Mouse (Mus musculus) hindbrain, embryonic 14.5 days (tissue): ENCODE results near the gene B3galt2. TPM values are rescaled to one million over a fixed set of nuclear protein-coding genes. Genes with fewer than 3 reads are reported as not detected.

Experiments used
- ATAC-seq: fragments of 200-750 bp; cut with Nextera tagmentation; 2 replicates; pipeline ENCODE4 v1.8.0; 2017; ENCODE audit warnings: moderate number of reproducible peaks, mild to moderate bottlenecking, moderate TSS enrichment, moderate library complexity; ENCODE audit not compliant: low FRiP score
- DNase-seq: peaks from one replicate; pipeline ENCODE4 v3.0.0-alpha.2; 2015; ENCODE audit warnings: low spot score
- H3K27ac ChIP-seq: fragments of 300-500 bp; sonication (generic); 2 replicates; pipeline ENCODE4 v1.5.1; 2014; ENCODE audit warnings: mild to moderate bottlenecking, moderate library complexity
- H3K27me3 ChIP-seq: fragments of 300-500 bp; sonication (generic); 2 replicates; pipeline ENCODE4 v1.6.1; 2014; ENCODE audit warnings: mild to moderate bottlenecking, low read length, mixed read lengths; ENCODE audit not compliant: control insufficient read depth, insufficient read depth
- H3K36me3 ChIP-seq: fragments of 300-500 bp; sonication (generic); replicated peaks from 2 replicates; pipeline ENCODE4 v1.6.1; 2014; ENCODE audit not compliant: control insufficient read depth, insufficient read depth
- H3K4me1 ChIP-seq: fragments of 300-500 bp; sonication (generic); replicated peaks from 2 replicates; pipeline ENCODE4 v1.6.1; 2014; ENCODE audit warnings: antibody characterized with exemption, low read length, mixed read lengths; ENCODE audit not compliant: control insufficient read depth, insufficient read depth
- H3K4me2 ChIP-seq: fragments of 300-500 bp; sonication (generic); replicated peaks from 2 replicates; pipeline ENCODE4 v1.6.1; 2014; ENCODE audit warnings: mild to moderate bottlenecking, moderate library complexity
- H3K4me3 ChIP-seq: fragments of 300-500 bp; sonication (generic); replicated peaks from 2 replicates; pipeline ENCODE4 v1.5.1; 2014; ENCODE audit warnings: mild to moderate bottlenecking, low read length
- H3K9ac ChIP-seq: fragments of 300-500 bp; sonication (generic); 2 replicates; pipeline ENCODE4 v1.6.1; 2014
- H3K9me3 ChIP-seq: fragments of 300-500 bp; sonication (generic); 2 replicates; pipeline ENCODE4 v1.6.1; 2016; ENCODE audit warnings: low read length; ENCODE audit not compliant: control insufficient read depth
- WGBS: fragments of 180-500 bp; shearing (Covaris S2); extraction: QIAGEN DNeasy Blood & Tissue Kit; methylation state at CpG from one replicate; pipeline ENCODE4 v1.1.7; 2014; 5-methylcytosine and 5-hydroxymethylcytosine counted together
- polyA plus RNA-seq: library from polyadenylated mRNA; unstranded; fragments of >200 nt; fragmentation: Nextera tagmentation; extraction: Ambion mirVana; gene quantifications from 2 replicates; pipeline ENCODE4 v1.2.1, GENCODE M21; 2014

B3galt2 gene
- 9.4 and 9.7 TPM in 2 replicates for polyA plus RNA-seq

DNA sequence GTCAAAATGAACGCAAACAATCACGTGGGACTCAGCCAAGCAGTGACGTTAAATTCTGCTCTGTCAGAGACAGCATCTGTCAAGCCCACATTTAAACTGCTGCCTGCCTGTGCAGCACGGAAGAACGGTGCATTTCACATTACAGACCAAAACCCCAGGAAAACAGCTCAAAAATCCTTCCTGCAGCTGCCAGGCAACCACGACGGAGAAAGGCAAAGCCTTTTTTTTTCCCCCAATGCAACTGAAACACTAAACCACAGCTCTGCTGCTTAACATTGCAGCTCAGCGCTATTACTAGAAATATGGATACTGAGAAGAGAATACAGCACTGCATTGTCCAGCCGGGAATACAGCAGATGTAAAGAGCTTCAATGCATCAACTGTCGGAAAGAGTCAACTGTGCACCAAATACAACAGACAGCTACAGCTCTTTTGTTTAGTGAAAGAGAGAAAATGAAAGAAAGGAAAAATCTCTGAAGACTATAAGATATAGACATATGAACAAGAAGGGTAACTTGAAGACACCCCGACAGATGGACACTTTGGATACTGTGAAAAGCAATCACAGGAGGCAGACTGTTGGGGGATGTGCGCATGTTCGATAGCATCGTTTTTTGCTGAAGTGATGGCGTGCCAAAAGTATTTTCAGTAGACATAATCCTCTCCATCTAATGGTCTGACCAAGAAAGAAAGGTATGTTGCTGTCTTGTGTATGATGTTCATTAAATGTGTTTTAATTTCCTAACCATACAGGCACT is at the start of gene B3galt2:
Gene B3galt2 (plus strand): TSS at position 15 of the 758 bp plus-strand sequence.
- peaks cover 6% of the 10 kb centered on the region; the same call in 1 of the 2 replicates for H3K4me1 ChIP-seq
- whole genome bisulfite sequencing: 16% methylated on average over 15 of the region's 15 CpGs
- peak within 1 kb of the TSS; percentile 74 for H3K9ac ChIP-seq
- H3K4me3 ChIP-seq: peak within 1 kb of the TSS; percentile 42
- ATAC-seq (peak; percentile 91), DNase-seq (peak; percentile 83)
- peak within 1 kb of the TSS; percentile 94 for H3K27ac ChIP-seq
- peak within 1 kb of the TSS; percentile 52 for H3K4me2 ChIP-seq
- no peaks in the 10 kb centered on the region for H3K36me3 ChIP-seq
- no peaks in the 10 kb centered on the region for H3K9me3 ChIP-seq
- H3K27me3 ChIP-seq: no peaks in the 10 kb centered on the region

DNA sequence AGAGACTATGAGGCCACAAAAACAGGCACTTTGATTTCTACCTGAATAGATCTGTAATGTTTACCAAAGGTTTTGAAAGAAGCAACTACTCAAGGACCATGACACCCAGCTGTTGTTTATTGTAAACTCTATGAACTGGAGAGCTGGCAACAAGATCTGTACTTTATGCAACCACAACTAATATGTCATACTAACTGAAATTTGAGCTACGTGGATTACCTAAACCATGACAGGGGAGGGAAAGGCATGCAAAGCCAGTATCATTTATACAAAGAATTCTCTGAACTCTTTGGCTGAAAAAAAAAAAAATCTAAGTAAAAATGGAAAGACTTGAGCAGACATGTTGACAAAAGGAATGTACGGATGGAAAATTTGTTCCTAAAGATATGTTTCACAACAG is 43.6 kb upstream of the B3galt2 start:
- Histone ChIP-seq H3K27me3 (no peaks in the 10 kb centered on the region), H3K9me3 (no peaks in the 10 kb centered on the region), H3K36me3 (no peaks in the 10 kb centered on the region), H3K4me2 (no peak overlapping the region), H3K27ac (no peak overlapping the region), H3K4me1 (no peaks in the 10 kb centered on the region), H3K9ac (no peak overlapping the region), H3K4me3 (no peak overlapping the region)
- WGBS: 95% methylated on average over 2 of the region's 2 CpGs
- ATAC-seq (no peak), DNase-seq (no peak)

DNA sequence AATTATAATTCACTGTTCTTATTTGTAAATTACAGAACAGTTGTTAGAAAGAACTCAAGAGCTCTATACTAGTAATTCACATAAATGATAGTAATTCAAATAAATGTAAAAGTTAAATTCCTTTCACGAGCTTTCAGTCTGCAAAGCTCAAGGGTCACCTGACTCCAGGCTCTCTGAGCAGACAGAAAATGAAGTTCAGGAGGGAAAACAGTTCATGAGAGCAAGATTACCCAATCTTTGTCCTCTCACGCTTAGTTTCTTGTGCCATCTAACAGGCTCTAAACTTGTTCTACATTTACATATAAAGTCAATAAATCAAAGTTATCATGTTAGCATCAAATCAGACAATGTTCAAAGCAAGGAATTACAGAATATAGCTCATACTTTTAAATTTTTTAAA is 31.6 kb upstream of the B3galt2 start:
- Histone ChIP-seq H3K4me1 (no peaks in the 10 kb centered on the region), H3K4me2 (no peak overlapping the region), H3K36me3 (peaks cover 7% of the 10 kb centered on the region; the same call in 1 of the 2 replicates), H3K4me3 (no peak overlapping the region), H3K9ac (no peak overlapping the region), H3K27me3 (no peaks in the 10 kb centered on the region), H3K27ac (no peak overlapping the region), H3K9me3 (no peaks in the 10 kb centered on the region)
- DNase-seq (no peak), ATAC-seq (no peak)
- 77% methylated on average over 2 of the region's 2 CpGs for WGBS

DNA sequence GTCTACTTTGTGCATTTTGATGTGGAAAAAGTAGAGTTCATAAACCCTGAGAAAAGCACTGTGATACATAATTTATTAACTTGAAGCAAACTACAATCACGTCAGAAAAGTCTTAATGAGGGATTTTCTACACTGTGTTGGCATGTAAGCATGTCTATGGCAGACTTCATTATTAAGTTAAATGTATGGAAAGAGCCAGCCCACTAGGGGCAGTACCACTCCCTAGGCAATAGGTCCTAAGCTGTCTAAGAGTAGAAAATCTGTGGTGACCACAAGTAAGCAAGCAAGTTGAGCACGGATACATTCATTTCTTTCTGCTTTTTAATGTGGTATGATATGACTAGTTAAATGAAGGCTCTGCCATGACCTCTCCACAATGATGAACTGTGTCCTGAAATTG is 27.6 kb upstream of the B3galt2 start:
- DNase-seq: no peak
- peaks cover 22% of the 10 kb centered on the region for H3K36me3 ChIP-seq
- H3K9me3 ChIP-seq: no peaks in the 10 kb centered on the region
- ATAC-seq: no peak
- no peak overlapping the region for H3K4me2 ChIP-seq
- H3K27me3 ChIP-seq: no peaks in the 10 kb centered on the region
- 88% methylated on average over 2 of the region's 2 CpGs for WGBS
- H3K27ac ChIP-seq: no peak overlapping the region
- no peaks in the 10 kb centered on the region for H3K4me1 ChIP-seq
- H3K9ac ChIP-seq: no peak overlapping the region
- H3K4me3 ChIP-seq: no peak overlapping the region

DNA sequence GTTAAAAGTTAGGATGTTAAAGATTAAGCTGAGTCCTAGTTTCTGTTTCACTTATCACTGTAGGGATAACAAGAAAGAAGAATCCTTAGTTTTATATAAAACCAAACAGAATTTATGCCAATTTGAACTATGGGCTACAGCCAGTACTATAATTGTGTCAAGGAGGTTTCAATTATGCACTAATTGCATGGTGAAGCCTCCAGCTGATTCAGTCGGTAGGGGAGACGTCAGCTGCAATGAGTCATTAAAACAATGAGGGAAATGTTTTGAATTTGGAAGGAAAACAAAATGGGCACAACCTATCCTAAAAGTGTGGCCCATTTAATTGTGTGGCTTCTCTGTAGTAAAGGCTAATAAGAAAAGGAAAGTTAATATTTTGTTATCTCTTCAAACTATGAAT is 20.7 kb upstream of the B3galt2 start:
- no peak for ATAC-seq
- H3K27me3 ChIP-seq: no peaks in the 10 kb centered on the region
- no peak overlapping the region for H3K4me2 ChIP-seq
- DNase-seq: no peak
- H3K4me3 ChIP-seq: no peak overlapping the region
- H3K9me3 ChIP-seq: no peaks in the 10 kb centered on the region
- no peak overlapping the region for H3K9ac ChIP-seq
- no peaks in the 10 kb centered on the region for H3K4me1 ChIP-seq
- H3K27ac ChIP-seq: no peak overlapping the region
- 31% methylated on average over 2 of the region's 2 CpGs for WGBS
- peaks cover 12% of the 10 kb centered on the region for H3K36me3 ChIP-seq

DNA sequence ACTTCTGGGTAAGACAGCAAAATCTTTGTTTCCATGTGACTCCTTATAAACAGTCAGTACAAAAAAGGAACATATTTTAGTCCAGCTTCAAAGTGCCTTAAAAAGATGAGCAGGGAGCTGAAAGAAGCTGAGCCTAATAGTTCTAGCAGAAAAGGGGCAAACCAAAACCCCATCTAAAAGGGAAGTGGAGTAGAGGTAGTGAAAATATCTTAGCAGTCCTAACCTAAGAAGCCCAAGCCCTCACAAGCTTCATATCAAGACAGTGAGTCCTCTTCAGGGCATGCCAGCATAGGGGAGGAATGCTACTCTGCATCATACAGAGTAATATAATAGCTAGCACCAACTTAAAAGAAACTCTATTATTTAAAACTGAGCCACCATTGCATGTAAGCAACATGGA is 18.5 kb upstream of the B3galt2 start:
- H3K27me3 ChIP-seq: no peaks in the 10 kb centered on the region
- DNase-seq (no peak), ATAC-seq (no peak)
- H3K4me2 ChIP-seq: no peak overlapping the region
- no peak overlapping the region for H3K4me3 ChIP-seq
- no peaks in the 10 kb centered on the region for H3K9me3 ChIP-seq
- no peaks in the 10 kb centered on the region for H3K4me1 ChIP-seq
- no peak overlapping the region for H3K27ac ChIP-seq
- no peak overlapping the region for H3K9ac ChIP-seq
- peaks cover 22% of the 10 kb centered on the region for H3K36me3 ChIP-seq

DNA sequence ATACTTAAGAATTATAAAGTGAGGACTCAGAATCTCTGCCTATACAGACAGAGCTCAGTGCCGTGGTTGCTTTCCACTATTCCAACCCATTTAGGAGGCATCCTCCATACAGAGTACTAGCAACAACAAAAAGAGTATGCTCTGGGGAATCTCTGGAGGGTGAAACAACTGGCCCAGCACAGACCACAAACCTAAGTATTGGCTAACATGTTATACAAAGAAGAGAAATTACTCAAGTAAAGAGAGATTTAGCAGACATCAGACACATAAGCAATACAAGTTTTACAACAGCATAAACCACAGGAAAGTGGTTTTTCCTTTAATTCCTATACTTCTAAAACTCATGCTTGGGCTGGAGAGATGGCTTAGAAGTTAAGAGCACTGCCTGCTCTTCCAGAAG is 17.8 kb upstream of the B3galt2 start:
- WGBS: 91% methylated on average over 1 of the region's 1 CpGs

DNA sequence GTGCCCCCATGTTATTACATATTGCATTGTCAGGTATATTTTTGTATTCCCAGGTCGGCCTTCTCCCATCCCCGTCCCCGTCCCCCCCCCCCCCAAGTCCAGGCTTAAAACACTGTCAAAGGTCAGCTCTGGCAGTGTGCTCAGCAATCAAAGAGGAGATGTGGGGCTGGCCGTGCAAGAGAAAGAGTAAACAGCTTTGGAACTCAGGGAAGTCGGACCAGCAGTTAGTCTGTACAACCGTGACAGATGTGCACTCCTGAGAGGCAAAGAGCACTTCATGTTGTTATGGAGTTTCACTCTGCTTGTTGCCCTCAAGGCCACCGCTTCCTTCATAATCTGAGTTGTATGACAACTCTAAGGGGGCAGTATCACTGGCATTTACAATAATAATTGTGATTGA is 9.1 kb upstream of the B3galt2 start:
- H3K4me3 ChIP-seq: no peak overlapping the region
- no peaks in the 10 kb centered on the region for H3K27me3 ChIP-seq
- DNase-seq (no peak), ATAC-seq (no peak)
- 69% methylated on average over 7 of the region's 7 CpGs for WGBS
- no peak overlapping the region for H3K27ac ChIP-seq
- no peaks in the 10 kb centered on the region for H3K9me3 ChIP-seq
- H3K4me2 ChIP-seq: no peak overlapping the region
- H3K36me3 ChIP-seq: peaks cover 5% of the 10 kb centered on the region
- no peaks in the 10 kb centered on the region for H3K4me1 ChIP-seq
- H3K9ac ChIP-seq: no peak overlapping the region

More for the DNA sequence above, 17.8 kb upstream of the B3galt2 start:
- no peaks in the 10 kb centered on the region for H3K4me1 ChIP-seq
- ATAC-seq (no peak), DNase-seq (no peak)
- no peak overlapping the region for H3K4me3 ChIP-seq
- H3K9ac ChIP-seq: no peak overlapping the region
- no peak overlapping the region for H3K4me2 ChIP-seq
- H3K36me3 ChIP-seq: peaks cover 19% of the 10 kb centered on the region
- H3K9me3 ChIP-seq: no peaks in the 10 kb centered on the region
- no peaks in the 10 kb centered on the region for H3K27me3 ChIP-seq
- no peak overlapping the region for H3K27ac ChIP-seq

DNA sequence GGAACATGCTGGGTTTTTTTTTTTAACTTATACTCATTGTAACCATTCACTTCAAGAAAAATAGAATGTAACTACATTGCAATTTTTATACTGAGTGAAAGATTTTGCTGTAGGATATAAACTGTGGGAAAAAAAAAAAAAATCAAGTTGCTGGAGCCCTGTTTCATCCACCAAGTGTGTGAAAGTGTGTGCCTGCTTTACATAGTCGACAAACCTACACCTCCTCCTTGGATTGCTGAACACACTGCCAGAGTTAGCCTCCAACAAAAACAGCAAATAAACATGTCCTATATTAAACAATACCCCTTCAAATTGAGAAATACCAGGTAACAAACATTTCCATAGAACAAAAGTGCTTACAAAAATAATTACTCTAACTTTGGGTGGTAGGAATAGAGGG is 8.1 kb upstream of the B3galt2 start:
- no peak overlapping the region for H3K4me2 ChIP-seq
- ATAC-seq: no peak
- DNase-seq: no peak
- WGBS: 93% methylated on average over 1 of the region's 1 CpGs
- no peaks in the 10 kb centered on the region for H3K27me3 ChIP-seq
- no peak overlapping the region for H3K9ac ChIP-seq
- H3K4me1 ChIP-seq: no peaks in the 10 kb centered on the region
- H3K9me3 ChIP-seq: no peaks in the 10 kb centered on the region
- no peak overlapping the region for H3K4me3 ChIP-seq
- no peaks in the 10 kb centered on the region for H3K36me3 ChIP-seq
- H3K27ac ChIP-seq: no peak overlapping the region
